Mouse (Mus musculus) lung, adult 18-20 months (tissue): ENCODE measurements around the gene Megf11.

Source experiments
- DNase-seq, 2 experiments: peaks; one replicate each; pipeline ENCODE4 v3.0.0; 2022; ENCODE audit warnings: mixed read lengths in 2 of 2

The Megf11 gene

GRCm38 (mm10) chr9:64612121-64612983 is 226.9 kb downstream of the Megf11 start:
- DNase-seq = no peak

DNA sequence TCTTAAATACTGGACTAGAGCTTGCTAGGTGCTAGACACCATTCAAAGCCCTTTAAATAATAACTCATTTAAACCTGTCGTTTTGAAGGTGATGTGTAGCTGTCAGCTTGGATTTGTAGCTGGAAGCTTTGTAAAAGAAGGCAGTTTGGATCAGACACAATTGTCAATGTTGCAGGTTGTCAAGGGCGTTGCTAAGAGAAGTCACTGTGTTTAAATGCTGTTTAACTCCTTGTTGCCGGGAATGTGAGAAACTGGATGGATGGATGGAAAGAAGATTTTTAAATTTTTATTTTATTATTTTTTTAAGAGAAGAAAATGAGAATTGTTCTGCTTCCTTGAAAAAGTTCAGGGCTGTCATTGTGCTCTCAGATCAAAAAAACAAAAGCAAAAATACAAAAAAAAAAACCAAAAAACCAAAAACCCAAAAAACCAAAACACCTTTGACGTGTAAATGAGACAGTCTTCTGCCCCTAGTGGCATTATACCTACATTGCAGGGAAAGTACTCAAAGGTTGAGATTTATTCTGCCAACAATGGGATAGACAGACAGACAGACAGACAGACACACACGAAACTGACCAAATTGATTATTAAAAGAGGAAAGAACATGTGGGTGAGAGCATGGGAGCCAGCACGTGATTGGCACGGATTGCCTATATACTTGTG is 227.7 kb downstream of the Megf11 start:
- DNase-seq = no peak

GRCm38 (mm10) chr9:64617413-64617812 is 232.0 kb downstream of the Megf11 start:
- no peak for DNase-seq

GRCm38 (mm10) chr9:64618433-64618832 is 233.0 kb downstream of the Megf11 start:
- no peak for DNase-seq

DNA sequence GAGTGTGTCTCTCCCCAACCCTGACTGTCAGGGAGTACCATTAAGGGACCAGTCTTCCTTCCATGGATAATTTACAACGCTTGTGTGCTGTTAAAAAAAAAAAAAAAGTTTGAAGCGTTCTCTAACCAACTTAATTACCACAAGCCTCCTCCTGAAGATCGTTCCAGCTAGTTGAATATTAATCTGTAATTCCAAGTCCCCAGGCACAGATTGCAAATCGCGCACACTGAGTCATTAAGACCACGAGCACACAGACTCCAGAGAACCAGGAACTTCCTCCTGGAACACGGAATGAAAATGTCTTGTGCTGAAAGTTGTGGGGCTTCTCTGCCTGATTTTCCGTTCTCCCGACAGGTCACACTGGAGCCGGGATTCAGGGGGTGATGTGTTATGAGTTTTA is 234.0 kb downstream of the Megf11 start:
- no peak for DNase-seq

DNA sequence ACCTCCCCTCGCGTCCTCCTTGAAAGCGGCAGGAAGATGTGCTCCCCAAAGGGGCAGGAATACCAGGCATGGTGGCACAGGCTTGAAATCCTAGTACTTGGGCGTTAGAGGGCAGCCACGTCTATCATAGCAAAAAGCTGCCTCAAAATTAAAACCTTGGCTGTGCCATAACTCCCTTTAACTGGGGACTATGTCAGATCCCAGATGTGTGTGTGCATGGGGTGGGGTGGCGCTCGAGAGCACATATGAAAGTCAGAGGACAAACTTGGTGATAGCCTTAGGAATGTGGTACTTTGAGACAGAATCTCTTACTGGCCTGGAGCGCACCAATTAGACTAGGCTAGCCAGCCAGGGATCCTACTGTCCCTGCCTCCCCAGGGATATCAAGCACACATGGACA is 235.2 kb downstream of the Megf11 start:
- no peak for DNase-seq

DNA sequence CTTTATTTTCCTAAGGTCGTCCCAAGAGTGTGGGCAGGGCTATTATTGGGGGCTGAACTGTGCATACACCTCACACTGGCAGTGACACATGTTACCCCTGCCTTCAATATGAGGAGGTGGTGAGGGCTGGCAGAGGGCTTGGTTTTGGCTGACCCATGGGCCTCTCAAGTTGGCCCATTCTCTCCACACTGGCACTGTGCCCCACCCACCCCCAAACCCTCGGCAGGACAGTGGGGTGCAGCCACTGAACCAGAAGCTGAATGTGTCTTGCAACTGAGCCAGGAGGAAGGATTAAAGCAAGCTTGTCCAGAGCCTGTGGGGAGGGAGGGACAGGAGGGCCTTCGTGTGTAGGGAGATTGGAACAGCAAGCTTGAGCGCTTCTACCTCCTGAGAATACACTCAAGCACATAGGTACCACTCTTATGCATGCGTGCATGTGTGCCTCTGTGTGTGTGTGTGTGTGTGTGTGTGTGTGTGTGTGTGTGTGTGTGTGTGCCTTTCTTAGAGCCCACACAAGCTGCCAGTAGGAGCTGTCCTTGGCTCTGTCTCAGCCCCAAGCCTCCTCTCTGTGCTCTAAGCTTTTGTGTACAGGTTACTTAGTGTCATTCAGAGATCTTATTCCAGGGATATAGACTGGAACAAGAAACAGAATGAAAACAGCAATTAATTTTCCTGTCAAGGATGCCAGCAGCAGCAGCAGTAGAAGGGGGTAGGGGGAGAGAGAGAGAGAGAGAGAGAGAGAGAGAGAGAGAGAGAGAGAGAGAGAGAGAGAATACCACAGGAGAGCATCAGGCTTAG is 236.3 kb downstream of the Megf11 start:
- DNase-seq = no peak

- no peak for DNase-seq
These were observed 237.9 kb downstream of the Megf11 start for GRCm38 (mm10) chr9:64623361-64623760.

- peak in 1 of 2 experiments; percentile 8 for DNase-seq
These were observed 239.1 kb downstream of the Megf11 start for GRCm38 (mm10) chr9:64624536-64624935.

GRCm38 (mm10) chr9:64629802-64630201 is 244.4 kb downstream of the Megf11 start:
- DNase-seq = no peak

DNA sequence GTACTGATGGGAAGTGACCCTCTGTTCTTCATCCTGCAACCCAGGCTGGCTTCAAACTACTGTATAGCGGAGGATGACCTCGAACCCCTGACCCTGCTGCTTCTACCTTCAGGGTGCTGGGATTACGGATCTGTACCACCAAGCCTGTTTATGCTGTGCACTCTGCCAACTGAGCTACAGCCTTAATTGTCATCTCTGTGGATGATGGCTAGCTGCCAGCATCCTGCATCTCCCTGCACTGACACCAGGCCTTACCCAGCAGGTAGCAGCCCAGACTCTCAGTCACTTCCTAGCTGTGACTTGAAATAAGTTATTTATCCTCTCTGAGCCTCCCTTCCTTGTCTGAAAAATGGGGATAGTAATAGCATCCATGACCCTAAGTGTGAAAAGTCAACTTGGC is 247.7 kb downstream of the Megf11 start:
- DNase-seq = no peak

DNA sequence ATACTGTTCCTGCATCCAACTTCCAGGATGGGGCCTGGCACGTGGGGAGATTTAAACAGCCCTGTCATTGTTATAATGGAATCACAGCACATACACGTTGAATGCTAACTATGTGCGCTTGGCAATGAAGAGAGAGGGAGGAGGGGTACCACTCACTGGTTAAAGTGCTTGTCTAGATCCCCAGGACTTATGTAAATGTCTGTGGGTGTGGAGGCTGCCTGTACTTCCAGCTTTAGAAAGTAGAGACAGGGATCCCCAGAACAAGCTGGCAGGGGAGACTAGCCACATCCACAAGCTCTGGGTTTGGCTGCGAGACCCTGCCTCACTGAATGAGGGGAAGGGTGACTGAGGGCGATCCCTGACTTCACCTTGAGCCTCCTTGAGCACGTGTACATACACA is 250.7 kb downstream of the Megf11 start:
- DNase-seq = no peak

GRCm38 (mm10) chr9:64636961-64637360 is 251.5 kb downstream of the Megf11 start:
- DNase-seq = no peak

DNA sequence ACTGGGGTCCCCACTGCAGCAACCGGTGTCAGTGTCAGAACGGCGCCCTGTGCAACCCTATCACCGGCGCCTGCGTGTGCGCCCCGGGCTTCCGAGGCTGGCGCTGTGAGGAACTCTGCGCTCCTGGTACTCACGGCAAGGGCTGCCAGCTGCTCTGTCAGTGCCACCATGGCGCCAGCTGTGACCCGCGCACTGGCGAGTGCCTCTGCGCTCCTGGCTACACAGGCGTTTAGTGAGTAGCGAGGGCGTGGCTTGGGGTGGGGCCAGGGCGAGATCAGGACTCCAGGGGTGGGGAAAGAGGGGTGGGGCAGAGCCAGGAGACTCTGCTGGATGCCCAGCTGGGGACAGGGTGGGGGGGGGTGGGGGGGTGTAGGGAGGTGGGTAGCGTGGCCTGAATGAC is 252.8 kb downstream of the Megf11 start:
- DNase-seq = peak; percentile 17 to 21

GRCm38 (mm10) chr9:64639664-64640063 is 254.2 kb downstream of the Megf11 start:
- DNase-seq = peak in 1 of 2 experiments; percentile 17

- DNase-seq = no peak
These were observed 258.7 kb downstream of the Megf11 start for GRCm38 (mm10) chr9:64644129-64644528.

DNA sequence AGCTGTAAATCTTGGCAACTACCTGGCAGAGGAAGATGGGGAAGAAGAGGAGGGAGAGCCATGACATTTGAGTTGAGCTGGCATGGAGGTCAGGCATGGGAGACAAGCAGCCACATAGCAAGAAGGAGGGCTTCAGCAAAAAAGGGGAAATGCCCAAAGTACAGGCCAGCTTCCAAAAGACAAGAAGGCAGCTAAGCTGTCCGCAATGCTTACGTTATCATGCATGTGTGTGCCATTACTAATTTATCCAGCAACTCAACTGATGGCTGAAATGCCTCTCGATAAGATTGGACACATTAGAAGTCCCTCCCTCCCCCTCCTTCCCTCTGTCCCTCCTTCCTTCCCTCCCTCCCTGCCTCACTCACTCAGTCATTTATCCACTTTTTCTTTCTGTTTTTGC is 260.0 kb downstream of the Megf11 start:
- no peak for DNase-seq

DNA sequence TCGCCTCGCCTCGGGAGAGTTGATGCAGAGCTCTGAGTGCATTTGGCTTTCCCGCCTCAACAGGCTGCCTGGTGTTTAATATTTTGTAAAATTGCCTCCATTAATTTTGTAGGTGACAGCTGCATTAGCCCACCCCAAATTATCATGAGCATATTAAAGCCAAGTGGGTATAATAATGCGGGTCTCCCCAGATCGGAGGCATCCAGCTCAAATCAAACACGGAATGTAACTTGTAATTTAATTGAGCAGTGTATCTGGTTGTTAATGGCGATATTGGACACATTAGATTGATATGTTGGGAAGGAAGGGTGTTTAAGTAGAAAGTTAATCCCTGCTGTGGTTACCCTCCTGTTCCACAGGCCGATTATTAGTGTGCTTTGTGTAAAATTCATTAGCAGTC is 264.0 kb downstream of the Megf11 start:
- DNase-seq = no peak

DNA sequence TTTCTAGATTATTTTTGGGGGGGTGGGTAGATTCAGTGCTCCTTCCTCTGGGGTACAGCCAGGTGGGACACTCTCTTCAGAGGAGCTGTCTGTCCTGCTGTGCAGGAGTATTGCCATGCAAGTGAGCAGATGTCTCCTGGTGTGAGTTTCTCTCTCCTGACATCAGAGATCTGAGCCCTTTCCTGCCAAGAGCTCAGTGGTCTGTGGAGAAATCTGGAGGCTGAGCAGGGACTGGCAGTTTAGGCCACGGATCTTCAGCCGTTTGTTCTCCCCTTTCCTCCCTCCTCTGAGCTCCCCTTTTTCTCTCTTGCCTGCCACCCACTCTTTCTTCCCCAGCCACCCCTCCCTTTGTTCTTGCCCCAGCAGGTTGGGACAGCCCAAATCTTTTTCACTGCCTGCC is 264.5 kb downstream of the Megf11 start:
- no peak for DNase-seq

DNA sequence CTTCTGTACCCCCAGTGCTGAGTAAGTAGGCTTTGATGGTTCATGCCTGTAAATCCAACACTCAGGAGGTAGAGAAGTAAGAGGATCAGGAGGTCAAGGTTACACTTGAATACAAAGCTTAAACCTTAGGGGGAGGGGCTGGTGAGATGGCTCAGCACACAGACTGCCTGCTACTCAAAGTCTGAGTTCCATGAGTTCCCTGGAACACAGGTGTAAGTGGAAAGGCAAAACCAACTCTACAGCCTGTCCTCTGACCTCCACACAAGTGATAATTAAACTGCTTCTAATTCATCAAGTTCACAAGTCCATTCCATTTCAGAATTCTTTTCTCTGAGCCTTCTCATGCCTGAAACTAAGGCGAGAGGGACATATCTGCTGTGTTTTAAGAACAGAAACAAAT is 265.8 kb downstream of the Megf11 start:
- DNase-seq = no peak

DNA sequence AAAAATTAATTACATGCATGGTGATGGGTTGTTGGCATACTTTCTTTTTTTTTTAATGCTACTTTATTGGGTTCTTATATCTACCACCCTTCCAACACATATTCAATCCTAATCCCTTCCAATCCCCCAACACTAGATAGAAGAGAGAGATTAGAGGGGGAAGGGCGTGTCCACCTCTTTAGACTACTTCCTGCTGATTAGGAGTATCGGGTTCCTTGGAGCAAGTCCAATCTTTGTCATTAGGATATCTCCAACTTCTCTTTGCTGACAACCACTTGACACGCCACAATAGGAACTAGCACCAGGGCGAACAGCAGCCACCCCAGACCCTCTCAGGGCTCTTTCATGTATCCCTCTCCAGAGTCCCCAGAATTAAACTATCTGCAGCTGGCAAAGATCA is 266.3 kb downstream of the Megf11 start:
- no peak for DNase-seq

DNA sequence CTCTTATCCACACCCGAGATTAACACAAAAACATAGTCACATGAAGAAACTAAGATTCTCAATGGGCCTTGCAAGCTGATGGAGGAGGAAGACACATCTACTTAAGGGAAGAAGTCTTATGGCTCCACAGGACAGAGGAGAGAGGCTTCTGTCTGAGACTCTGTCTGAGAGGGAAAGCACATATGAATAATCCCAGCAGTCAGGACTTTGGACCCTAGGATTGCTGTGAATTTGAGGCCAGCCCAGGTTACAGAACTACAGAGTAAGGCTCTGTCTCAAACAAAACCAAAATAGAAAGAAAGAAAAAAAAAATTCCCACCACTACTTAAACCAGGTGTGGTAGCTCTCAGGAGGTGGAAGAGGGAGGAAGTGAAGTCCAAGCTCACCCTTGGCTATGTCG is 266.7 kb downstream of the Megf11 start:
- no peak for DNase-seq

DNA sequence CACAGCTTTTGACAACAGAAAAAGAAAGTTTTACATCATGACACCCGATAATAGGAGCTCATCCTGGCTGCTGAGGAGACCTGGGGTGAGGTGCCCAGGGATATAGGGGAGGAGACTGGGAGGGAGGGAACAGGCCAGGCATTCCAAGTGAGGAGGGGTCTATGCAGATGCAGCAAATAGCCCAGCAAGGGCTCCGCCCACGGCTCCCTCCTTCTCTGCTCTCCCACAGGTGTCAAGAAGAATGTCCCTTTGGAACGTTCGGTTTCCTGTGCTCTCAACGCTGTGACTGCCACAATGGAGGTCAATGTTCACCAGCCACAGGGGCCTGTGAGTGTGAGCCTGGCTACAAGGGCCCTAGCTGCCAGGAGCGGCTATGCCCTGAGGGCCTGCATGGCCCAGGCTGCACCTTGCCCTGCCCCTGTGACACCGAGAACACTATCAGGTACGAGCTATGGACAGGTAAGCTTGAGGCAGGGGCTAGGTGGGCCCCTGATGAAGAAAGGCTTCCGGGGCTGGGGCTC is 267.5 kb downstream of the Megf11 start:
- DNase-seq = no peak
